Mouse (Mus musculus): Measurements from ENCODE around the gene Tfip11.

DNA sequence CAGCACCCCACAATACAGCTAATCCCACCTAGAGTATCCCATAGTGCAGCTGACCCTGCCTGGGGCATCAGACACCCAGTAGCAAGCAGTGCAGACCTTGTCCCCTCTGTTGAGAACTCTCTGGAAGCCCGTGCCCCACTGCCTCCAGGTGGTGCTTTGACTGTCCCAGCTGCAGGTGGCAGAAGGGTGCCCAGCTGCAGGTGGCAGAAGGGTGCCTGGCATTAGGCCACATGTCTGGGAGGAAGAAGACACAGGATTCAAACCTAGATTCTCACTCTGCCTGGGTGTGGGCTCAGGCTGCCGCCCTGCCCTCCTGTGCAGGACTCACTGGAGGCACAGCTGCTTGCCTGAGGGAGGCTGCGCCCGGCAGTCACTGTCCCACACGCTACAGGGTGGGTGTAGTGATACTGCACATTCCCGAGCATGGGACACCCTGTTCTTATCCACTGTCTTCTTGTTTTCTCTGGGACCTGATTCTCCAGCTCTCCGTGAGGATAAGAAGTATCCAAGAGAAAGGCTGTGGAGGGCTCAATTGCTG is 40.5 kb upstream of the Tfip11 start:
- TF ChIP-seq E2F4 (IDR thresholded peaks at IDR 0.05; ENCODE audit: insufficient read depth) (no peak), SRF (IDR thresholded peaks at IDR 0.05; ENCODE audit: control insufficient read depth, insufficient read length, low read depth) (no peak), MAX (IDR thresholded peaks at IDR 0.05; ENCODE audit: low read depth) (no peak), POLR2A (IDR thresholded peaks at IDR 0.05; ENCODE audit: insufficient read length, low read depth) (no peak), USF1 (IDR thresholded peaks at IDR 0.05; ENCODE audit: low read depth) (no peak), POLR2AphosphoS2 (IDR thresholded peaks at IDR 0.05; ENCODE audit: insufficient read length, low read depth) (no peak), TCF3 (IDR thresholded peaks at IDR 0.05; ENCODE audit: insufficient read length, low read depth) (no peak)
